Mouse (Mus musculus) cerebellum, adult 18-20 months (tissue): ENCODE results near the gene Rnf135.
"Not testable (repeated sequence)": the region's sequence is repeated elsewhere in the genome, so short reads cannot be mapped to it uniquely, and the experiment has no call there.

Source experiments
- DNase-seq, 2 experiments: peaks; one replicate each; pipeline ENCODE4 v3.0.0; 2021

Rnf135 gene

DNA sequence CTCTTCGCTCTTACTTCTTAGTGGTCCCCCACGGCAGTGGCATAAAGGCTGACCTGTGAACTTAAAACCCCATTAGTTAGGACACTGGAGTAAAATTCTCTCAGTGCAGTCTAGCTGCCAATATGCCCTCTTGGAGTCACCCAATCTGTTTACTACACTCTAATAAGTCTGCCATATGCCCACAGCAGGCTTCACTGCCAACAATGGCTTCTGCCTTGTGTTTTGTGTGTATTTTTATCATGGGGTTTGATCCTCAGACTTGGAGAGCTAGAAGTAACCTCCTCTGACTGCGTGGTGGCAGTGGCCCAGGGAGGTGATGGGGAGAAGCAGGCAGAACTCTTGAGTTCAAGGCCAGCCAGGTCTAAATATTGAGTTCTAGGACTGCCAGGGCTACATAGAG, 20.4 kb downstream of the Rnf135 start:
- peak; percentile 15 to 39 for DNase-seq

DNA sequence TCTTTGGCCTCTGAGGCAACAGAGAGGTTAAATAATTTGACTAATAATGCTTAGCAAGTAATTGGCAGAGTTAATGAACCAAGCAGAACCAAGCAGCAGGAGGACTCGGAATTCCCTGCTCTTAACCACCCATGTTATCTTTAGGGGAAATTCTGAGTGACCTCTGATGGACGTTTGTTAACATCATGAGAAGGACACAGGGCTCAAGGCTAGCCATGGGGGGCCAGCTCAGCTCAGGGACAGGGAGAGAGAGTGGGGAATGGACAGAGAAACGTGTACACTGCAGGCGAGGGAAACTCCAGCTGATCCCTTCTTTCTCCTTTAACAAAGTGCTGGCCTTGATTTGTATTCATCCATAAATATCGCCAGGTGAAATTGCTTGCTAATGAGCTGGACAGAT, 21.3 kb downstream of the Rnf135 start:
- DNase-seq = no peak

DNA sequence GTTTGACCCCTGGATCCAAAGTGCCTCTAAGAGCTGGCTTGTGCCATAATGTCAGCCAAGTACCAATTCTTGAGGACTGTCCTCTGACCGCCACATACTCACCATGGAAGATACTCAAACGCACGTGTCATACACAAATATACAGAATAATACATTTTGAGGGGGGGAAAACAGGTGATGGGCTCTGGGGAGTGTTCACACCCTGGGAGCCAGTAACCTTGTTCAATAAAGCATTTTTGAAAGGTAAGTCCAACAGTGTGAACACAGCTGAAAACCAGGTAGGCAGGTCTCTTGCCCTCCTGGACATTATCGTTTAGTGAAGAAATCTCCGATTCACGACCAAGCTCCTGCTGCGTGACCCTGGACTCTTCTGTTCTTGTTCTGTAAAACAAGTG, 24.8 kb downstream of the Rnf135 start:
- peak in 1 of 2 experiments; percentile 8 for DNase-seq

DNA sequence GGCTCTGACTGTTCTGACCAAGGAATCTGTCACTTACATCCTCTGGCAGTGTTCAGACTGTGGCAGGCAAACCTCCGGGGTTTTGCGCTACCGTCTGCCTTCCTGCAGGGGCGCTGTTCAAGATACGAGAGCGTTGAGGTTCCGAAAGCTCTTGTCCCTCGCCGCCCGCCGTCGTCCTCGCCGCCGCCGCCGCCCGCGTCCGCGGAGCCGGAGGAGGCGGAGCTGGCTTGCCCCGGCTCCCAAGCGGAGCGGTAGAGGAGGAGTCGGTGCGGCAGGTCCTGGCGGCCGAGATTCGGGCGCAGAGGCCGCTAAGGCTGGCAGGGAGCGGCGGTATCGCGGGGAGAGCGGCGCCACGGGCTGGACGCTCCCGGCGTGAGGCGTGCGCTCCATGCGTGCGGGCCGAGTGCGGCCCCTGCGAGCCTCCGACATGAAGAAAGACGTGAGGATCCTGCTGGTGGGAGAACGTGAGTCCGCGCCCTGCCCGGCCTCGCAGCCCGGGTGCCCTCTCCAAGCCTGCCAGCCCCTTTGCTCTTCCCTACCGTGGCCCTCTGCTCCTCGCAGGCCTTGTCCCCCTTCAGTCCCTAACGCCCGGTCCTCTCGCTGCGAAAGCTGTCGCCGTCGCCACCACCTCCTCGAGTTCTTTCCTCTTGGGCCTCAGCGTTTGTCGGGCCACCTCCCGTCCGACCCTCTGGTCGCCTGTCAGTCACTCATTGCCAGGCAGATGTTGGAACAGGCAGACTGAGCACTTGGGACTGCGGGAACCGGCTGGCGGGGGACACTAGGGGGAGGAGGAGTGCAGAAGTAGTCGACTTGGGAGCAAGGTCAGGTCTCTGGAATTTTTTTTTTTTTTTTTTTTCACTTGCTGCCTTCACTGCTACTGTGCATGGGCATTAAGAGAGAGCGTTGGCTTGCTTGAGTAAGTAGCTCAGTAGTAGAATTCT, 25.5 kb downstream of the Rnf135 start, which contains the start of gene Rhot1:
Gene Rhot1, plus strand, starts transcription at position 160 of the 941 bp plus-strand sequence.
- peak; percentile 93 to 99 for DNase-seq

DNA sequence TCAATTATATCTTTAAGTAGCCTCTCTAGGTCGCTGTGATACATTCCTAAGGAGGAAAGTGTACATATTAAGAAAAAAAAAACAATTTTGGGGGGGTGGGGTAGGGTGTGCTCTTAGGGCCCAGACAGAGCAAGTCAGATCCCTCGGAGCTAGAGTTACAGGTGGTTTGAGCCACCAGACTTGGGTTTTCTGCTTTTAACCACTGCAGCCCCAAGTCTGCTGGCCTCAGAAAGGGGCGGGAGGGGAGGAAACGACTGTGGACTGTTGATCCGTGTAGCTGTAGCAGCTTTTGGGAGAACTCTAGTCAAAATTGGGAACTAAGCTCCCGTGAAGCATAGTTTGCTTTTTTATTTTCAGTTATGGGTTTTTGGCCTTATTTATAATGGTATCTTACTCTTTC, 26.7 kb downstream of the Rnf135 start:
- DNase-seq = no peak

DNA sequence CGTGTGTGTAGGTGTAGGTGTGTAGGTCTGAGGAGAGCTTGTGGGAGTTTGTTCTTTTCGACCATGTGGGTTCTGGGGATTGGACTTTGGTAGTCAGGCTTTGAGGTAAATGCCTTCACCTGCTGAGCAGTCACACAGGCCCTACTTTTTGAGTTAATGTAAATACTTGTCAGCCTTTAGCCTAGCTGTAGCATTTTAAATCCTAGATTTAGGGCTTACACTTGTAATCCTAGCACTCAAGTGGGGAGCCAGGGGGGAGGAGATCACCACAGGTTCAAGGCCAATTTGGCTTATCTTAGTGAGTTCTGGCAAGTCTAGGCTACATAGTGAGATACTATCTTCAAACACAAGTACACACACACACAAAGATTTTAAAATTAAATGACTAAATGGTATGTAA, 28.6 kb downstream of the Rnf135 start:
- no peak for DNase-seq

DNA sequence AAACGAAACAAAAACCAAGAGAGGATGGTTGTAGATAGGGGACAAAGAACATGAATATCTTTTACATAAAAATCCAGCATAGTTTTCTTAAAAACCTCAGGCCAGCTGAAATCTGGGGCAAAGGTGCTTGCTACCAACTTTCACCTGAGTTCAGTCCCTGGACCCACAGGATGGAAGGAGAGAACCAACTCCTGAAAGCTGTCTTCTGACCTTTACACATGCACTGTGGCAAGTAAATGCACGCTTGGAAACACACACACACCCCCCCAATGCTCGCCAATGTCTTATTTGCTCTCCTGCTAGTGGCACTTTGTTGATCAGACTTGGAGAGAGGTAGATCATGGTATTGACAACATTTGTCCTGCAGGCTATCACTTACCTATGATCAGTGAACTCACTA, 31.6 kb downstream of the Rnf135 start:
- no peak for DNase-seq

DNA sequence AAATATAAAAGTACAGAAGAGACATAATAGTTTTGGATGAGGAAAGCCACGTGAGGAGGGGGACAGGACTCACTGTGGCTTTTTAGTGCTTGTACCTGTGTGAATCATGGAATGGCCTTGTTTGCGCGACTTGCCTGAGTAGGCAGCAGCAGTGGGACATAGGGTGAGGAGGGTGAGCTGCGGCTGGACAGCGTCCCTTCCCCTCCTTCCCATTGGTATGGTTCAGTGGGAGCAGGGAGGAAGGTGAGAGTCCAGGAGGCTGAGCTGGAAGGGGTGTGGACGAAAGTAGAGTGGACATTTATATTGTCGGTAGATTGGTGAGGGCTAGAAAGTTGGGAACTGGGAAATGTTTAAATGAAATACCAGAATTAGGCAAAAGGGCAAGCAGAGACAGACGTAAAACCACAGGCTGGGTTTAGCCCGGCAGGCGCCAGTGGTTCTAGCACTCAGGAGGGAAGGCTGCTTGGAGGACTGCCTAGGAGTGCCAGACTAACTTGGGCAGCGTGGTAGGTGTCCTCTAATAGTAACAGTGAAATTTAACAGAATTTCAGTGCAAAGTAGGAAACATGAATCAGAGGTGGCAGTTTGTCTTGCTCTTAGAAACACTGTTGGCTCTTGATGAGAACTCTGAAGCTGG, 35.1 kb downstream of the Rnf135 start:
- no peak for DNase-seq

DNA sequence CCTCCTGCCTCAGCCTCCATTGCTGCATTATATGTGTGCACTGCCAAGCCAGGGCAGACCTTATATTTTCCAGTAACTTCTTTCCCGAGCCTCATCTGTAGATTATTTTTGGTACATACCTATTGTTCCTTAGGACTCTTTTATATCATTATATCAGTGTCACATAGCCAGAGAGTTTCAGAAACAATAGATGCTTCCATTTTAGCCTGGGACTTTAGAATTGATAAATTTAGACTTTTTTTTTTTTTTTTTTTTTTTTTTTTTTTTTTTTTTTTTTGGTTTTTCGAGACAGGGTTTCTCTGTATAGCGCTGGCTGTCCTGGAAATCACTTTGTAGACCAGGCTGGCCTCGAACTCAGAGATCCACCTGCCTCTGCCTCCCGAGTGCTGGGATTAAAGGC, 46.4 kb downstream of the Rnf135 start:
- not testable (repeated sequence) for DNase-seq

DNA sequence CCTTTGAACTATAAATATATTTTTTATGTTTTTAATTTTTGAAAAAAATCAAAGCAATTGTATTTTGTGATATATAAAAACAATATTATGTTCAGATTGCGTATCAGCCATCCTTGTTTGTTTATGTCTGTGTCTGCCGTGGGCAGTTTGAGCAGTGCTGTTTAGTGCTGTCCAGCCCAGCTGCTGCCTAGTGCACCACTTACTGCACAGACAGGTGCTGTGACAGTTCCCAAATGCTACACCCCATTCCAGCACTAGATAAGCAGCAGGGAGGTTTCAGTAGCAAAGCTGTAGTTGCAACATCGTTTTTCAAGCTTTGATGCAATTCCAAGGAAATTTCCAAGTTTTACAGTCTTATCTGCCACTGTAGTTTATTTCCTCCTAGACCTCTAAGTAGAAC, 53.6 kb downstream of the Rnf135 start:
- no peak for DNase-seq

DNA sequence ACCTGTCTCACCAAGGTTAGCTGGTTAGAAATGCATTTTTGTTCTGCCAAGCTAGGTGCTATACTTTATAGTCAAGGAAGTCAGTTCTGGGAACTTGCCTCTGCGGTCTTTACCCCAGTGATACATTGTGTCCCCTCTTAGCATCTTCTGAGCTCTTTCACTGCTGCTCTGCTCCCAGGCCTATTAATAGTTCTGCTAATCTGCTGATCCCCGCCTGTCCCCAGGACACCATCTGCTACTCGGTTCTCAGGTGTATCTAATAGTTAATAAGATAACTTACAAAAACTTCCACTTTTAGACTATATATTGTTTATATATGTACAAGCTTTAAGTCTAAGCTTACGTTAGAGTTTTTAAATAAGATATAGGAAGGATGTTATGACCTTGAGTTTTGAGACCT, 54.7 kb downstream of the Rnf135 start:
- DNase-seq = peak in 1 of 2 experiments; percentile 34

DNA sequence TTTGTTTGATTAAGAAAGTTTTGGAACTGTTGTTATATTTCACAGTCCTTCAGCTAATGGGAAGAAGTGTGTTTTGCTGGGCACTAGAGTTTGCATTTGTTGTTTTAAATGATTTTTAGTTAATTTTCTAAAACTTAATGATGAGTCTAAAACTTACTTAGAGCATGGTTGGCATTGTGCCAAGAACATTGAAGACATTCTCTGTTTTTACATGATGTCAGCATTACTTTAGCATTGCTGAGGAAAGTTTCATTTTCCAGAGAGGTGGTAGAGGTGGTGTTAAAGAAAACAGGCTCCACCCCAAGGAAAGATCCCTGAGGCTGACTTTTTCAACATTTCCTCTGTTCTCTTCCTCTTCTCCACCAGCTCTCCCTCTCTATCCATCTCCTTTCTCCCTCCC, 63.4 kb downstream of the Rnf135 start:
- no peak for DNase-seq

DNA sequence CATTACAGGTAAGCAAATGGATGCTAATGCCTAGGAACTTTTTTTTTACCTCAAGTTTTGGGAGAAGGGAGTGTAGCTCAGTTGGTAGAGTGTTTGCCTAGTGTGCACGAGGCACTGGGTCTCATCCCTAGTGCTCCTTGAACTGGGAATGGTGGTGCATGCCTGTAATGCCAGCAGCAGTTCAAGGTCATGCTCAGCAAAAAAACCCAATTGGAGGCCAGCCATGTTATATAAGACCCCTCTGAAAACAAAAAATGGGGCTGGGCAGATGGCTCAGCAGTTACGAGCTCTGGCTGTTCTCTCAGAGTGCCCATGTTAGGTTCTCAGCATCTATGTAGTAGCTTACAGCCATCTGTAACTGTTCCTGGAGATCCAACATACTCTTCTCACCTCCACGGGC, 64.9 kb downstream of the Rnf135 start:
- no peak for DNase-seq
